Mouse (Mus musculus): ENCODE measurements around the gene 6430548M08Rik.

GRCm38 (mm10) chr8:120131158-120131557, 17.2 kb downstream of the 6430548M08Rik start:
- TF ChIP-seq TAL1 (conservative IDR thresholded peaks at IDR 0.05; ENCODE audit: low read depth, low read length), result no peak
- no peak for TF ChIP-seq CTCF (IDR thresholded peaks at IDR 0.05; ENCODE audit: low read depth, low read length)
- no peak for TF ChIP-seq GATA1 (IDR thresholded peaks at IDR 0.05; ENCODE audit: borderline replicate concordance, low read length)
- no peak for TF ChIP-seq POLR2AphosphoS5 (IDR thresholded peaks at IDR 0.05; ENCODE audit: insufficient replicate concordance, low read depth, low read length)
- TF ChIP-seq GATA2 (IDR thresholded peaks at IDR 0.05; ENCODE audit: borderline replicate concordance, low read depth, low read length), result no peak
